Mouse (Mus musculus) lung, adult 2 months (tissue): ENCODE data around the gene Ssmem1.

Source experiments
- CTCF ChIP-seq: fragments of 200-500 bp; IDR thresholded peaks from 2 replicates; pipeline ENCODE4 v1.5.1; 2011; ENCODE audit warnings: mild to moderate bottlenecking, low read length, control low read depth; ENCODE audit not compliant: insufficient read depth
- POLR2A ChIP-seq: fragments of 200-500 bp; IDR thresholded peaks from 2 replicates; pipeline ENCODE4 v1.6.1; 2011; ENCODE audit warnings: low read depth, mild to moderate bottlenecking, control low read depth, low read length, borderline replicate concordance; ENCODE audit errors: extremely low read depth

GRCm38 (mm10) chr6:30465586-30465985, 44.1 kb upstream of the Ssmem1 start:
- TF ChIP-seq POLR2A = no peak
- TF ChIP-seq CTCF = no peak
